Mouse (Mus musculus) E14TG2a.4 (cell line): ENCODE data around the gene Gbx1.

Experiments
- CTCF ChIP-seq: conservative IDR thresholded peaks from 2 replicates; pipeline ENCODE4 v1.5.1; 2014; ENCODE audit warnings: low read length
- NANOG ChIP-seq: IDR thresholded peaks from 2 replicates; pipeline ENCODE4 v1.6.1; 2014; ENCODE audit warnings: borderline replicate concordance, low read length, mixed read lengths

- TF ChIP-seq CTCF: no peak
- no peak for TF ChIP-seq NANOG
Measured at GRCm38 (mm10) chr5:24533391-24533790, 6.4 kb upstream of the Gbx1 start.
